Mouse (Mus musculus): ENCODE measurements around the gene Fgr.

Gene Fgr

GRCm38 (mm10) chr4:133035446-133035845 lies 61.6 kb downstream of the Fgr start:
- no peak for DNase-seq (ENCODE audit: low spot score)

GRCm38 (mm10) chr4:133035946-133036345 lies 62.1 kb downstream of the Fgr start:
- no peak for DNase-seq (ENCODE audit: low spot score)

- DNase-seq (ENCODE audit: low spot score) = no peak
These were observed 63.4 kb downstream of the Fgr start for GRCm38 (mm10) chr4:133037293-133037692.

GRCm38 (mm10) chr4:133037798-133038197 lies 63.9 kb downstream of the Fgr start:
- no peak for DNase-seq (ENCODE audit: low spot score)

GRCm38 (mm10) chr4:133038521-133039115 lies 64.7 kb downstream of the Fgr start:
- peak; percentile 72 for DNase-seq (ENCODE audit: low spot score)

- DNase-seq (ENCODE audit: low spot score) = peak; percentile 66
These were observed 65.4 kb downstream of the Fgr start for GRCm38 (mm10) chr4:133039116-133039819.

- DNase-seq (ENCODE audit: low spot score) = peak; percentile 48
These were observed 65.9 kb downstream of the Fgr start for GRCm38 (mm10) chr4:133039832-133040231.

GRCm38 (mm10) chr4:133040241-133040904 lies 66.5 kb downstream of the Fgr start:
- DNase-seq (ENCODE audit: low spot score) = peak; percentile 34

GRCm38 (mm10) chr4:133042244-133042643 lies 68.3 kb downstream of the Fgr start:
- no peak for DNase-seq (ENCODE audit: low spot score)

GRCm38 (mm10) chr4:133042651-133043635 lies 69.0 kb downstream of the Fgr start:
- DNase-seq (ENCODE audit: low spot score) = peak; percentile 91

- DNase-seq (ENCODE audit: low spot score) = no peak
These were observed 70.1 kb downstream of the Fgr start for GRCm38 (mm10) chr4:133043798-133044646.

- DNase-seq (ENCODE audit: low spot score) = peak; percentile 69
These were observed 70.8 kb downstream of the Fgr start for GRCm38 (mm10) chr4:133044647-133045094.

- DNase-seq (ENCODE audit: low spot score) = no peak
These were observed 72.0 kb downstream of the Fgr start for GRCm38 (mm10) chr4:133045771-133046474.

- no peak for DNase-seq (ENCODE audit: low spot score)
These were observed 72.9 kb downstream of the Fgr start for GRCm38 (mm10) chr4:133046691-133047352.

- peak; percentile 87 for DNase-seq (ENCODE audit: low spot score)
These were observed 73.6 kb downstream of the Fgr start for GRCm38 (mm10) chr4:133047353-133048105.

- DNase-seq (ENCODE audit: low spot score) = no peak
These were observed 75.4 kb downstream of the Fgr start for GRCm38 (mm10) chr4:133049071-133049920.

- DNase-seq (ENCODE audit: low spot score) = no peak
These were observed 76.4 kb downstream of the Fgr start for GRCm38 (mm10) chr4:133050196-133050836.
